Mouse (Mus musculus): ENCODE measurements around the gene Hspa12a. TPM values are rescaled to one million over a fixed set of nuclear protein-coding genes. Genes with fewer than 3 reads are reported as not detected.

Hspa12a gene
- polyA plus RNA-seq, 1 experiment from 2014 or later: 5.1 TPM

GRCm38 (mm10) chr19:58850719-58851466 lies 92.6 kb downstream of the Hspa12a start:
- no peaks in the 10 kb centered on the region for H3K36me3 ChIP-seq (replicated peaks; ENCODE audit: control insufficient read depth, insufficient read depth, low read depth, low read length)
- no peaks in the 10 kb centered on the region for H3K4me1 ChIP-seq (ENCODE audit: control insufficient read depth, insufficient read depth, low read length)
- 72% methylated on average over 5 of the region's 7 CpGs for WGBS
- H3K9ac ChIP-seq (replicated peaks; ENCODE audit: low read length): no peak overlapping the region
- H3K9me3 ChIP-seq (replicated peaks; ENCODE audit: control insufficient read depth, low read length): no peaks in the 10 kb centered on the region
- H3K27me3 ChIP-seq (ENCODE audit: control insufficient read depth, insufficient read depth, low read length): no peaks in the 10 kb centered on the region
- no peak overlapping the region for H3K4me3 ChIP-seq (ENCODE audit: low read depth, low read length)
- no peak for DNase-seq (ENCODE audit: low spot score)
- H3K4me2 ChIP-seq (ENCODE audit: low read depth, low read length): no peak overlapping the region
- no peak for ATAC-seq (replicated peaks; ENCODE audit: insufficient number of reproducible peaks, low FRiP score, low TSS enrichment, low read depth)
- no peak overlapping the region for H3K27ac ChIP-seq (replicated peaks; ENCODE audit: low read depth, low read length)

GRCm38 (mm10) chr19:58849333-58850131 lies 93.9 kb downstream of the Hspa12a start:
- 85% methylated on average over 13 of the region's 13 CpGs for WGBS

GRCm38 (mm10) chr19:58843606-58844005 lies 99.8 kb downstream of the Hspa12a start:
- no peaks in the 10 kb centered on the region for H3K27me3 ChIP-seq (ENCODE audit: control insufficient read depth, insufficient read depth, low read length)
- 81% methylated on average over 3 of the region's 3 CpGs for WGBS
- no peaks in the 10 kb centered on the region for H3K9me3 ChIP-seq (replicated peaks; ENCODE audit: control insufficient read depth, low read length)
- ATAC-seq (replicated peaks; ENCODE audit: insufficient number of reproducible peaks, low FRiP score, low TSS enrichment, low read depth) (no peak), DNase-seq (ENCODE audit: low spot score) (no peak)
- H3K27ac ChIP-seq (replicated peaks; ENCODE audit: low read depth, low read length): no peak overlapping the region
- no peaks in the 10 kb centered on the region for H3K36me3 ChIP-seq (replicated peaks; ENCODE audit: control insufficient read depth, insufficient read depth, low read depth, low read length)
- H3K4me2 ChIP-seq (ENCODE audit: low read depth, low read length): no peak overlapping the region
- H3K4me1 ChIP-seq (ENCODE audit: control insufficient read depth, insufficient read depth, low read length): no peaks in the 10 kb centered on the region
- no peak overlapping the region for H3K4me3 ChIP-seq (ENCODE audit: low read depth, low read length)
- no peak overlapping the region for H3K9ac ChIP-seq (replicated peaks; ENCODE audit: low read length)

More at GRCm38 (mm10) chr19:58849333-58850131, 93.9 kb downstream of the Hspa12a start:
- H3K4me1 ChIP-seq (ENCODE audit: control insufficient read depth, insufficient read depth, low read length): no peaks in the 10 kb centered on the region
- H3K36me3 ChIP-seq (replicated peaks; ENCODE audit: control insufficient read depth, insufficient read depth, low read depth, low read length): no peaks in the 10 kb centered on the region
- H3K9ac ChIP-seq (replicated peaks; ENCODE audit: low read length): no peak overlapping the region
- no peak for DNase-seq (ENCODE audit: low spot score)
- no peak overlapping the region for H3K4me2 ChIP-seq (ENCODE audit: low read depth, low read length)
- H3K4me3 ChIP-seq (ENCODE audit: low read depth, low read length): no peak overlapping the region
- no peaks in the 10 kb centered on the region for H3K27me3 ChIP-seq (ENCODE audit: control insufficient read depth, insufficient read depth, low read length)
- ATAC-seq (replicated peaks; ENCODE audit: insufficient number of reproducible peaks, low FRiP score, low TSS enrichment, low read depth): no peak
- no peak overlapping the region for H3K27ac ChIP-seq (replicated peaks; ENCODE audit: low read depth, low read length)
- no peaks in the 10 kb centered on the region for H3K9me3 ChIP-seq (replicated peaks; ENCODE audit: control insufficient read depth, low read length)

GRCm38 (mm10) chr19:58840721-58841271 lies 102.7 kb downstream of the Hspa12a start:
- H3K9ac ChIP-seq (replicated peaks; ENCODE audit: low read length): no peak overlapping the region
- no peak overlapping the region for H3K27ac ChIP-seq (replicated peaks; ENCODE audit: low read depth, low read length)
- H3K27me3 ChIP-seq (ENCODE audit: control insufficient read depth, insufficient read depth, low read length): no peaks in the 10 kb centered on the region
- no peaks in the 10 kb centered on the region for H3K36me3 ChIP-seq (replicated peaks; ENCODE audit: control insufficient read depth, insufficient read depth, low read depth, low read length)
- H3K4me1 ChIP-seq (ENCODE audit: control insufficient read depth, insufficient read depth, low read length): no peaks in the 10 kb centered on the region
- no peak for ATAC-seq (replicated peaks; ENCODE audit: insufficient number of reproducible peaks, low FRiP score, low TSS enrichment, low read depth)
- no peak overlapping the region for H3K4me3 ChIP-seq (ENCODE audit: low read depth, low read length)
- H3K4me2 ChIP-seq (ENCODE audit: low read depth, low read length): no peak overlapping the region
- no peak for DNase-seq (ENCODE audit: low spot score)
- 86% methylated on average over 5 of the region's 5 CpGs for WGBS
- no peaks in the 10 kb centered on the region for H3K9me3 ChIP-seq (replicated peaks; ENCODE audit: control insufficient read depth, low read length)

- no peaks in the 10 kb centered on the region for H3K4me1 ChIP-seq (ENCODE audit: control insufficient read depth, insufficient read depth, low read length)
- H3K27me3 ChIP-seq (ENCODE audit: control insufficient read depth, insufficient read depth, low read length): no peaks in the 10 kb centered on the region
- H3K9me3 ChIP-seq (replicated peaks; ENCODE audit: control insufficient read depth, low read length): no peaks in the 10 kb centered on the region
- no peak overlapping the region for H3K27ac ChIP-seq (replicated peaks; ENCODE audit: low read depth, low read length)
- no peaks in the 10 kb centered on the region for H3K36me3 ChIP-seq (replicated peaks; ENCODE audit: control insufficient read depth, insufficient read depth, low read depth, low read length)
- 82% methylated on average over 4 of the region's 4 CpGs for WGBS
- no peak for DNase-seq (ENCODE audit: low spot score)
- no peak for ATAC-seq (replicated peaks; ENCODE audit: insufficient number of reproducible peaks, low FRiP score, low TSS enrichment, low read depth)
- H3K4me3 ChIP-seq (ENCODE audit: low read depth, low read length): no peak overlapping the region
- H3K9ac ChIP-seq (replicated peaks; ENCODE audit: low read length): no peak overlapping the region
- no peak overlapping the region for H3K4me2 ChIP-seq (ENCODE audit: low read depth, low read length)
Observed at GRCm38 (mm10) chr19:58839806-58840205, 103.6 kb downstream of the Hspa12a start.

GRCm38 (mm10) chr19:58839345-58839744 lies 104.1 kb downstream of the Hspa12a start:
- ATAC-seq (replicated peaks; ENCODE audit: insufficient number of reproducible peaks, low FRiP score, low TSS enrichment, low read depth) (no peak), DNase-seq (ENCODE audit: low spot score) (no peak)
- WGBS: 49% methylated on average over 3 of the region's 3 CpGs
- H3K4me2 ChIP-seq (ENCODE audit: low read depth, low read length): no peak overlapping the region
- H3K27me3 ChIP-seq (ENCODE audit: control insufficient read depth, insufficient read depth, low read length): no peaks in the 10 kb centered on the region
- H3K36me3 ChIP-seq (replicated peaks; ENCODE audit: control insufficient read depth, insufficient read depth, low read depth, low read length): no peaks in the 10 kb centered on the region
- no peak overlapping the region for H3K27ac ChIP-seq (replicated peaks; ENCODE audit: low read depth, low read length)
- no peaks in the 10 kb centered on the region for H3K4me1 ChIP-seq (ENCODE audit: control insufficient read depth, insufficient read depth, low read length)
- no peaks in the 10 kb centered on the region for H3K9me3 ChIP-seq (replicated peaks; ENCODE audit: control insufficient read depth, low read length)
- H3K9ac ChIP-seq (replicated peaks; ENCODE audit: low read length): no peak overlapping the region
- H3K4me3 ChIP-seq (ENCODE audit: low read depth, low read length): no peak overlapping the region

- H3K4me3 ChIP-seq (ENCODE audit: low read depth, low read length): no peak overlapping the region
- no peak overlapping the region for H3K27ac ChIP-seq (replicated peaks; ENCODE audit: low read depth, low read length)
- no peaks in the 10 kb centered on the region for H3K36me3 ChIP-seq (replicated peaks; ENCODE audit: control insufficient read depth, insufficient read depth, low read depth, low read length)
- H3K9ac ChIP-seq (replicated peaks; ENCODE audit: low read length): no peak overlapping the region
- WGBS: 69% methylated on average over 9 of the region's 9 CpGs
- DNase-seq (ENCODE audit: low spot score) (no peak), ATAC-seq (replicated peaks; ENCODE audit: insufficient number of reproducible peaks, low FRiP score, low TSS enrichment, low read depth) (no peak)
- H3K9me3 ChIP-seq (replicated peaks; ENCODE audit: control insufficient read depth, low read length): no peaks in the 10 kb centered on the region
- H3K4me1 ChIP-seq (ENCODE audit: control insufficient read depth, insufficient read depth, low read length): no peaks in the 10 kb centered on the region
- H3K4me2 ChIP-seq (ENCODE audit: low read depth, low read length): no peak overlapping the region
- no peaks in the 10 kb centered on the region for H3K27me3 ChIP-seq (ENCODE audit: control insufficient read depth, insufficient read depth, low read length)
Observed at GRCm38 (mm10) chr19:58838706-58839105, 104.7 kb downstream of the Hspa12a start.
